Mouse (Mus musculus) hindlimb bud, embryonic 11.5 days (tissue): ENCODE results near the gene Nfs1.
A peak's percentile ranks its signal among the peaks of the same experiment; 100 is the strongest.
"Not testable (repeated sequence)": the region's sequence is repeated elsewhere in the genome, so short reads cannot be mapped to it uniquely, and the experiment has no call there.

Experiments
- DNase-seq: peaks from one replicate; pipeline ENCODE4 v3.0.0-alpha.2; 2012; ENCODE audit warnings: low read depth, low spot score; ENCODE audit errors: extremely low spot score

Gene Nfs1

DNA sequence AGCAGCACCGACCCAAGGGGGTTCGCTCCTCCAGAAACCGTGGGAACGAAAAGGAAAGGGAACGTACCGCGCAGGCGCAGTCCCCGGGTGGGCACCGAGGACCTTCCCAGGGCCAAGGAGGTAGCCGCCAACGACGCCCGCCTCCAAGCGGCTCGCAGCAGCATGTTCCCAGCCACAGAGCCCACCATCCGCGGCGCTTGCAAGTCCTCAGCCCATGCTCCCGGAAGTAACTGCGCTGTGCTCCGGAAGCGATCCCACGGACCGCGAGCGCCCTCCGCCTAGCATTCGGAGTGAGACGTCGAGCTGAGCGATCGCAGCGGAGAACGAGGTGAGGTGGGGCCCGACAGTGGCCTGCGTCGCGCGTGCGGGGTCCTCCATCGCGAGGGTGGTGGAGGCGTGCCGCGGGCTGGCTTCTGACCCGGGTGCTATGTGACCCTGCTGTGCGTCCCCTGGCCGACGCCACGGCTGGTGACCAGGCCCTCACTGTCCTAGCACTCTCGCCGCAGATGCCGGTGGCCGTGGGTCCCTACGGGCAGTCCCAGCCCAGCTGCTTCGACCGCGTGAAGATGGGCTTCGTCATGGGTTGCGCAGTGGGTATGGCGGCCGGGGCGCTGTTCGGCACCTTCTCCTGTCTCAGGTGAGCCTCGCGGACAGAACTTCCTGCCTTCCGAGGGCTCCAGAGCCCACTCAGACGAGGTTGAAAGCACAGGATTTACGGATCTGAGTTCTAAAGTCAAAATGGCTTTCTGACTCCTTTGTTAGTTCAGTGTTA lies at the start of gene Nfs1, which contains the start of gene Romo1:
Gene Nfs1, minus strand, starts transcription at position 234 of the 772 bp plus-strand sequence.
Gene Romo1, plus strand, starts transcription at position 87 of the 772 bp plus-strand sequence.
- peak; percentile 82 for DNase-seq

GRCm38 (mm10) chr2:156193066-156193862 lies 49.3 kb upstream of the Nfs1 start:
- DNase-seq = no peak

- no peak for DNase-seq
Measured at GRCm38 (mm10) chr2:156192068-156192467, 48.1 kb upstream of the Nfs1 start.

- no peak for DNase-seq
Measured at GRCm38 (mm10) chr2:156191540-156191939, 47.6 kb upstream of the Nfs1 start.

DNA sequence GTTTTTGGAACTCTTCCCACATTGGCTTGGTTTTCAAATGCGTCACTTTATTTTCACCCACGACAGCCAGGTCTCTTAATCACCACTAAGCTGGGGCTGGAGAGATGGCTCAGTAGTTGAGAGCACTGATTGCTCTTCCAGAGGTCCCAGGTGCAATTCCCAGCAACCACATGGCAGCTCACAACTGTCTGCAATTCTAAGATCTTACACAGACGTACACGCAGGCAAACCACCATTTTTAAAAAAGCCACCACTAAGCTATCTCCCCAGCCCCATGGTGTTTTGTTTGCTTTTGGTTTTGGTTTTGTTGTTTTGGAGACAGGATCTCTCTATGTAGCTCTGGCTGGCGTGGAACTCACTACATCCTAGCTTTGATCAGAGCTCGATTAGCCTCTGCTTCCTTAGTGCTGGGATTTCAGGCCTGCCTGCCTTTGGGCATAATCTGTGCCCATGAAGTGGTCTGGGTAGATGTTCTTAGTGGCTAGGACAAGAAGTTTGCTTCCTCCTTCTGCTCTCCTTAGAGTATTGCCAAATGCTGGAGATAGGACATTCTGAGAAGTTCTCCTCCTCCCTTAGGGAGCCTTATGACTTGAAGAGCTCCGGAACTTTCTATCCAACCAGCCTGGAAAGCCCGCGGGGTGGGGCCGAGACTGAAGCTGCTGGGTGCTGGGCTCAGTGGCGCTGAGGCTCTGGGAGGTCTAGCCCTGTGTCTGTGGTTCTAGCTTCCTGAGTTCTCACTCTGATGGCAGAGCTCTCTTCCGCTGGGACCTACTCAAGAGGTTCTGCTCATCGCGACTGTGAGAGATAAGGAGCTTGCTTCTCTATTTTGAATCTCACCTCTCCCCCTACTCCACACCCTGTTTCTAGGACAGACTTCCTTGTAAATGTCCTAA lies 46.3 kb upstream of the Nfs1 start:
- no peak for DNase-seq

DNA sequence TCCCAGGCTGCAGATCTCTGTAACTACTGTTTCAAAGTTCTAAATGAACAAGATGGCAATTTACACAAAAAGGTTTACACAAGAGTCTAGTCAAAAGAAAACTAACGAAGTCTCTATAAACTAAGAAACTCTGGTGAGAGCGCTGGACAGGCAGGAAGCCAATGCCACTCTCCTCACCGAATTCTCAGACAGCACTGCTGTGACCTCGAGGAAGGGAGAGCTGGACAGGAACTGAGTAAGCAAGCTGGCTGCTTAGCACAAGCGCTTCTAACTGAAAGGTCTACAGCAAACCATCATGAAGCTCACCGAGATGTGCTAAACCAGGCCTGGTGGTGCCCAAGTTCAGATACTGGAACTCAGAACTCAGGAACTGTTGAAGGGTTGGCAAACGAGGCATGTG lies 45.3 kb upstream of the Nfs1 start:
- DNase-seq = not testable (repeated sequence)

- no peak for DNase-seq
Measured at GRCm38 (mm10) chr2:156181592-156181991, 37.6 kb upstream of the Nfs1 start.

DNA sequence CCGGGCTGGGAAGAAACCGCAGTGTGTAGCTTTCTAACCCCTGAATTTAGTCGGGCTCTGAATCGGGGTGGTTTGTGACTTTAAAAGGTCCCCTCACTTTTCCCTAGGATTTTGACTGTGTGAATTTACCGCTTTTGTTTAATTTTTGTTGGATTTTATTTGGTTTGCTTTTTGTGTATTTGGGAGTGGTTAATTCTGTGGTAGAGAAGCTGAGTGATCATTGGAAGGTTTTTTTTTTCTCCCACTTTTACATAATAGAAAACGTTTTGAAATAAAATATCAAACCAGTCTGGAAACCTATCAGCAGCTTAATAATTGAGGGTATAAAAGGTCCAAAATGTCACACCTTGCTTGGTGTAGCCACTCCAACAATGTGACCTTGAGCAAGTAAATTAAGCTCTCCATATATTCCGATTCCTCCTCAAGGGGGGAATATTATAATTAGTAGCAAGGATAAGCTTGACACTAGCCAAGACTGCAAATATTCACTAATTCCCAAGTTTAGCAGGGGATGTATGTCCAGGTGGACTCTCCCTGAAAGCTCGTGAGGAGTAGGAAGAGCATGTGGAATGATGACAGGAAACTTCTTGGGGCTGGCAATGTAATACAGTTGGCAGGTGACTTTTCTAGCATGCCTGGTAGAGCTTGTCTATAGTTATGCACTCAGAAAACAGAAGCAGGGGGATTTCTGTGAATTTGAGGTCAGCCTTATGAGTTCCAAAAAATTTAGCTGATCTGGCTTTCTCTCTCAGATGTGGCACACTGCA lies 37.0 kb upstream of the Nfs1 start:
- no peak for DNase-seq

DNA sequence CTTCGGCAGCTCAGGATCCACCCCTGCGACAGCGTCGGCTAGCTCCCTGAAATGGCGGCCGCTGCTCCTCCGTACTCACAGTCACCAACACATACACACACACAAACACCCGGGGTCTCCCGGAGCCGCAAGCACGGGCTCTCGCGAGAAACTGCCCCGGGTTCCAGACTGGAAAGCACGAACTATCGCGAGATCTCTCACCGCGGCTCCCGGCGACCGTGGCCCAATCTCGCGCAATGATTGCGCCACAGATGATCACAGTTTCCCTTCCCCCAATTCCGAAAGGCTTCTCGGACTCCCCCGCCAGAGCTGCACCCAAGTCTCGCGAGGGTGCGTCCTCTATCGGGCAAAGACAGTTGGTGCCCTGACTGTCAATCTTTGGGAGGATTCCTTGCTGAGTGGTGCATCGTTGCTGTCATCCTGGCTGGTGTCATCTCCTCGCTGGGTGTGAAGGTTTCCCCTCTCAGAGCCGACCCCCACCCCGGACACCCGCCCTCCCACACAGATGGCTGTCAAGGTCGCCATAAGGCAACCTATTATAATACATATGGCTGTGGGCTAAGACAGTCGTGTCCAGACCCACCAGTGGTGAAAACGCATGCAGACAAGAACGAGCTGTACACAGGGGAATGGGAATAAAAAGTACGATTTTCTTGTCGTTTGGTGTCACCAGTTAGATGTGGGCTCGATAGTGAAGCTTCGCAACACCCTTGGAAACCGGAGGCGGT lies 36.3 kb upstream of the Nfs1 start, which contains the start of gene Rbm39:
Gene Rbm39, minus strand, starts transcription at position 145 of the 728 bp plus-strand sequence.
- DNase-seq = peak; percentile 99

GRCm38 (mm10) chr2:156179796-156180093 lies 35.8 kb upstream of the Nfs1 start:
- DNase-seq = no peak

DNA sequence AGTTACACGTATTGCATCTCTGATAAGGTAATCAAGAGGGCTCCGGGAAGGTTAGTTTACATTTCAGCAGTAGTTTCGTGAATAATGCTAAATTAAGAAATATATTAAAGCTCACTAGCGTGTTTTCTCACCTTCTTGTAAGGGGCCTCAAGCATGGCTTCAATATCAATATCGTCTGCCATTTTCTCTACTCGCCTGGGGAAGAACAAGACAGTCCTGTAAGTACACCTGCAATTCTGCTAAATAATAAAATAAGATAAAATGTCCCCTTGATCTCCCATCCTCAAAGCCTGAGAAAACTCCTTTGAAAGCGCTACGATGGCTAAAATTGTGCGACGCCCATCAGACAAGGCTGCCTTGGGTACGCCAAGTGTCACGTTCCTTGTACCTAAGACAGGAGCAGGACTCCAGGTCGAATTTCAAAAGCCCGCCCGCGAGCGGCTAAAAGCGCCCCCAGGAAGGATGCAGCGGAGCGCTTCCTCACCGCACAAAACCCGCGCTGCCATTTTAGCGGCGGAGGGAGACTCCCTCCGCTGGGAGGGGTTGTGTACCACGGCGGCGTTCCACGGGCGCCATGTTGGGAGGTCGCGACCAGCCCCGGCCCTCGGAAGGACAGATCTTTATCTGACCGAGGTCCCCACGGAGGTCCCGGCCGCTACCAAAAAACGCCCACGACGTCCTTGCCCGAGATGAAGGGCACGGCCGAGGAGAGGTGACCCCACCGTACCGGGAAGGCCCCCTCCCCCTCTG lies 35.2 kb upstream of the Nfs1 start:
- DNase-seq = no peak

GRCm38 (mm10) chr2:156177651-156178050 lies 33.7 kb upstream of the Nfs1 start:
- no peak for DNase-seq

- DNase-seq = no peak
Measured at GRCm38 (mm10) chr2:156177079-156177478, 33.1 kb upstream of the Nfs1 start.

GRCm38 (mm10) chr2:156166557-156166956 lies 22.6 kb upstream of the Nfs1 start:
- no peak for DNase-seq

DNA sequence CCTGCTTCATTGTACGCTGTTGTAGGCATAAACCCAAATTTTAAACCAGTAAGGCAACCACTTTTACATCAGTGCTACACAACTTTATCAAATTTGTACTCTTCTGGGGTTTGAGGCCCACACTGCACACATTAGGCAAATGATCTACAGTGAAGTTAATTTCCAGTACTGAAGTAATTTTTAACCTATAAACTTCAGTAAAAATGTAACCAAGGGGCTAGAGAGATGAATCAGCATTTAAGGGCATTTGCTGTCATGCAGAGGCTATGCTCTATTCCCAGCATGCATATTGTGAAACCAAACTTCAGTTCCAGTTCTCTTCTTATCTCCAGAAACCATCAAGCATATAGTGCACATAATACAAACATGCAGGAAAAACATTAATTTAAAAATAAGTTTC lies 21.5 kb upstream of the Nfs1 start:
- DNase-seq = no peak

DNA sequence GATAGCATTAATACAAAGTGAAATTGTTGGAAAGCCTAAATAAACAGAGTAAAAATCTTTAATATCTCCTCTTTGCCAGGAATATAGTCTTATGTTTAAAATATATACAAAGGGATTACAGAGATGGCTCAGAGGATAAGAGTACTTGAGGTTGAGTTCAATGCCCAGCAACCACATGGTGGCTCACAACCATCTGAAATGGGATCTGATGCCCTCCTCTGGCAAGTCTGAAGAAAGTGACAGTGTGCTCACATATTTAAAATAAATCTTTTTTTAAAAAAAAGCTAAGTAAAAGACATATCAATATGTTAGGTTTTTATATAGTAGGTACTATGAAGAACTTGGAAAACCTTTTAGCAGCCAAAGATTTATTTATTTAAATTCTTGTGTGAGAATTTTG lies 7.6 kb upstream of the Nfs1 start:
- no peak for DNase-seq

DNA sequence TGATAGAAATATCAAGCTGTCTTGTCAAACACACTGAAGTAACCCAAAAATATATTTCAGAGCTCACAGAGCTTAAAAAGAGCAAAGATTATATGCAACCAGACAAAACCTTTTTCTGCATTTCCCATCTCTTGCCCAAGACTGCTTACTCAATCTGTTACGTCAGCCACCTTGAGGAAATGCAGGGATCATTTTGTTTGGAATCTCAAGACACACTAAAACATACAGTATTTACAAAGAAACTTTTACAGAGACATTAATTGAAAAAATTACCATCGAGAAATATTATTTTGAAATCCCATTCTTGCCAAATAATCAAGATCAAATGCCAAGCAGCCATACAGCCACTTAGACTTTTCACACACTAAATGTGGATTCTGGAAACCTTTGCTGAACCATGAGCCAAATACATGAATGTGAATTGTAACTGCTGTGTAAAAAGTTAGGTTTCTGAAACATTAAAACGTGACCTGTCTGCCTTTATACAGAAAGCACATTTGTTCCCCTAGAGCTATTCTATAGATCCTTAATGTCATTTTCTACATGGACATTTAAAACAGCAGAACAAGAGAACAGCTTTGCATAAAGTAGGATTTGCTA lies 3.4 kb upstream of the Nfs1 start:
- DNase-seq = no peak

DNA sequence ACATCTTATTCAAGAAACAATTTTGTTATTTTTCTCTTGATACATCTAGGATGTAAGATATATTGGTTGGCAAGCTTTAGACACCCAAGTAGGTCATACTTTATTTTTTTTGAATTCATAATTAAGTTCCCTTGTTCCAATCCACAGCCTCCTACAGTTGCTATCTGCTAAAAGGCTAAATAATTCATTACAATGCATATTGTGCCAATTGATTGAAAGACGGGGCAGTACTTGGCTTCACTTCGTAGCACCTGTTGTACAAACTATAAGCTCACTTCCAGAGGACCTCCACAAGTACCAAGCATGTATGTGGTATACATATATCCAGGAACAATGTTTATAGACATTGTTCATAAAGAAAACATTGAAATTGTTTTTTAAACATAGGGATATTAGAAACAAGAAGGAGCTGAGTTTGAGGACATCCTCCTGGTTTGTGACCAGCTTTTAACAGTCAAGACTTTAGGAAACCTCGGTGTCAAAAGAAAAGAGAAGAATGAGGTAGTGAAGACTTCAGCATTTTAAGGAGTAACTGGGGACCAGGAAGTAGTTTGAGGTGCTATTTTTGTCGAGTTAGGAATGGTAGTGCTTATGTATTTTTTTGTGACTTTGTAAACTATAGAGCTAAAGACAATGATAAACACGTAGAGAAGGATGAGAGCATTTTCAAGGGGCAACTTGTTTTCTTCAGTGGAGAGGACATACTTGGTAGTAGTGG lies 2.4 kb upstream of the Nfs1 start:
- no peak for DNase-seq
